Mouse (Mus musculus) liver, embryonic 14.5 days (tissue): ENCODE data around the gene Cadm4. TPM values are rescaled to one million over a fixed set of nuclear protein-coding genes. Genes with fewer than 3 reads are reported as not detected.

Experiments
- ATAC-seq: fragments of 200-750 bp; cut with Nextera tagmentation; 2 replicates; pipeline ENCODE4 v1.8.0; 2017; ENCODE audit warnings: moderate number of reproducible peaks, mild to moderate bottlenecking, moderate library complexity; ENCODE audit not compliant: insufficient read depth
- DNase-seq, 3 experiments: peaks; one replicate each; pipeline ENCODE4 v3.0.0-alpha.2; 2012 to 2013; ENCODE audit warnings: low read depth in 3 of 3, low spot score in 3 of 3
- H3K27ac ChIP-seq: fragments of 300-500 bp; sonication (generic); 2 replicates; pipeline ENCODE4 v1.5.1; 2014; ENCODE audit warnings: moderate library complexity, mild to moderate bottlenecking, control low read depth, inconsistent platforms
- H3K27me3 ChIP-seq: fragments of 300-500 bp; sonication (generic); 2 replicates; pipeline ENCODE4 v1.6.1; 2014; ENCODE audit warnings: mild to moderate bottlenecking, low read length, moderate library complexity; ENCODE audit not compliant: control insufficient read depth, insufficient read depth
- H3K36me3 ChIP-seq: fragments of 300-500 bp; sonication (generic); replicated peaks from 2 replicates; pipeline ENCODE4 v1.6.1; 2014; ENCODE audit warnings: low read depth; ENCODE audit not compliant: control insufficient read depth, insufficient read depth
- H3K4me1 ChIP-seq, 2 experiments: fragments of 200-500 bp in 1 of 2; fragments of 300-500 bp in 1 of 2; sonication (generic) in 1 of 2; replicated peaks; 2 replicates each; pipeline ENCODE4 v1.6.1; 2012 to 2014; ENCODE audit warnings: antibody characterized with exemption in 1 of 2, inconsistent platforms in 1 of 2, low read length in 1 of 2; ENCODE audit not compliant: control insufficient read depth in 2 of 2, insufficient read depth in 2 of 2
- H3K4me2 ChIP-seq: fragments of 300-500 bp; sonication (generic); 2 replicates; pipeline ENCODE4 v1.6.1; 2014; ENCODE audit warnings: low read depth, mild to moderate bottlenecking, control low read depth, moderate library complexity
- H3K4me3 ChIP-seq, 2 experiments: fragments of 200-500 bp in 1 of 2; fragments of 300-500 bp in 1 of 2; sonication (generic) in 1 of 2; 2 replicates each; pipeline ENCODE4 v1.5.1; 2012 to 2014; ENCODE audit warnings: low read depth in 2 of 2, low read length in 2 of 2, mild to moderate bottlenecking in 2 of 2, control low read depth in 1 of 2, inconsistent platforms in 1 of 2, moderate library complexity in 1 of 2; ENCODE audit not compliant: insufficient read depth in 1 of 2
- H3K9ac ChIP-seq: fragments of 300-500 bp; sonication (generic); replicated peaks from 2 replicates; pipeline ENCODE4 v1.6.1; 2014; ENCODE audit warnings: mild to moderate bottlenecking, control low read depth, moderate library complexity
- H3K9me3 ChIP-seq: fragments of 300-500 bp; sonication (generic); 2 replicates; pipeline ENCODE4 v1.6.1; 2016; ENCODE audit warnings: low read length, mixed read lengths; ENCODE audit not compliant: control insufficient read depth
- CTCF ChIP-seq: IDR thresholded peaks from 2 replicates; pipeline ENCODE4 v1.5.1; 2016; ENCODE audit warnings: antibody characterized with exemption, low read depth, control low read depth
- EP300 ChIP-seq: IDR thresholded peaks from 2 replicates; pipeline ENCODE4 v1.6.1; 2016; ENCODE audit warnings: antibody characterized with exemption, low read depth
- WGBS: fragments of 180-500 bp; shearing (Covaris S2); extraction: QIAGEN DNeasy Blood & Tissue Kit; methylation state at CpG from one replicate; pipeline ENCODE4 v1.1.7; 2014; ENCODE audit not compliant: insufficient replicate concordance; 5-methylcytosine and 5-hydroxymethylcytosine counted together
- polyA plus RNA-seq, 2 experiments: library from polyadenylated mRNA; depleted of rRNA in 1 of 2; stranded (reverse) in 1 of 2; unstranded in 1 of 2; fragments of >200 nt; fragmentation: Nextera tagmentation in 1 of 2; extraction: Ambion mirVana in 1 of 2; gene quantifications; 2 replicates each; pipeline versions ENCODE4 v1.2.1 to v1.2.3; 2012 to 2014

Cadm4 gene
- polyA plus RNA-seq, 2 experiments = 0.05 to 0.48 TPM

GRCm38 (mm10) chr7:24522805-24523204 lies 41.0 kb downstream of the Cadm4 start:
- ATAC-seq (no peak), DNase-seq (no peak)
- TF ChIP-seq EP300 (no peak), CTCF (no peak)
- 41% methylated on average over 5 of the region's 5 CpGs for WGBS
- H3K27ac ChIP-seq = no peak overlapping the region
- H3K9me3 ChIP-seq = no peaks in the 10 kb centered on the region
- H3K27me3 ChIP-seq = no peaks in the 10 kb centered on the region; the same call in 1 of the 2 replicates
- H3K36me3 ChIP-seq = no peaks in the 10 kb centered on the region
- no peaks in the 10 kb centered on the region for H3K4me1 ChIP-seq
- no peak overlapping the region for H3K4me2 ChIP-seq
- no peak overlapping the region for H3K9ac ChIP-seq
- H3K4me3 ChIP-seq = no peak overlapping the region

DNA sequence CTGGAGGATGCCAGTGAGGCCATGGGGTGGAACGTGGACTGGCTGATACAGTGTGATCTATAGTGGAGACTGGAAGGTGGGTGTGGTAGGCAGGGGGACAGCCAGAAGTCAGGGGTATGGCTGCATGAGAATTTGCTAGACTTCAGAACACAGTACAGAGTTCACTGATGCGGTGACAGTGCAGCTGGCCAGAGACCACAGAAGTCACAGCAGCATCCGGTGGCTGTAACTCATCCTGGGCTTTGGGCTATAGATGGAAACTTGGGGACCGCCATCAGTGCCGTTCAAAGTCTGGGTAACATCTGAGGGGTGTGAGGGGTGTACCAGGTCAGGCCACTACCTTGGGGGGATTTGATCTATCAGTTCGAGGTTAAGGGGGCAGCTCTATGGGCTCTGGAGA lies 41.9 kb downstream of the Cadm4 start:
- no peak overlapping the region for H3K4me3 ChIP-seq
- no peaks in the 10 kb centered on the region for H3K4me1 ChIP-seq
- H3K36me3 ChIP-seq = no peaks in the 10 kb centered on the region
- no peak for ATAC-seq
- H3K27ac ChIP-seq = no peak overlapping the region
- 52% methylated on average over 6 of the region's 6 CpGs for WGBS
- no peaks in the 10 kb centered on the region for H3K9me3 ChIP-seq
- no peak for DNase-seq
- no peaks in the 10 kb centered on the region; the same call in 1 of the 2 replicates for H3K27me3 ChIP-seq
- H3K9ac ChIP-seq = no peak overlapping the region
- no peak overlapping the region for H3K4me2 ChIP-seq
- TF ChIP-seq CTCF = no peak

DNA sequence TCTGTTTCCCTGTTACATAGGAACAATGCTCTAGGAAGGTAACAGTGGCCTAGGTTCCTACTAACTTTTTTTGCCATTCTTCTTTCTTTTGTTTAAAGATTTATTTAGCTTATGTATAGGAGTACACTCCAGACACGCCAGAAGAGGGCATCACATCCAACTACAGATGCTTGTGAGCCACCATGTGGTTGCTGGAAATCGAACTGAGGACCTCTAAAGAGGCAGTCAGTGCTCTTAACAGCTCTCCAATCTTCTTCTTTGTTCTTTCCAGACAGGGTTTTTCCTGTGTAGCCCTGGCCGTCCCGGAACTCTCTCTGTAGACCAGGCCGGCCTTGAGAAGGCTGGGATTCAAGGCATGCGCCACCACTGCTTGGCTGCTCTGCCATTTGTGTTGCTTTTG lies 43.2 kb downstream of the Cadm4 start:
- Histone ChIP-seq H3K4me1 (peaks cover 0 to 9% of the 10 kb centered on the region in 2 experiments; a peak in 2 of 4 replicates), H3K9me3 (no peaks in the 10 kb centered on the region), H3K9ac (no peak overlapping the region), H3K27me3 (no peaks in the 10 kb centered on the region; the same call in 1 of the 2 replicates), H3K4me3 (no peak overlapping the region), H3K36me3 (no peaks in the 10 kb centered on the region), H3K27ac (no peak overlapping the region), H3K4me2 (no peak overlapping the region)
- ATAC-seq (no peak), DNase-seq (no peak)
- no peak for TF ChIP-seq CTCF
- 63% methylated on average over 6 of the region's 6 CpGs for WGBS

DNA sequence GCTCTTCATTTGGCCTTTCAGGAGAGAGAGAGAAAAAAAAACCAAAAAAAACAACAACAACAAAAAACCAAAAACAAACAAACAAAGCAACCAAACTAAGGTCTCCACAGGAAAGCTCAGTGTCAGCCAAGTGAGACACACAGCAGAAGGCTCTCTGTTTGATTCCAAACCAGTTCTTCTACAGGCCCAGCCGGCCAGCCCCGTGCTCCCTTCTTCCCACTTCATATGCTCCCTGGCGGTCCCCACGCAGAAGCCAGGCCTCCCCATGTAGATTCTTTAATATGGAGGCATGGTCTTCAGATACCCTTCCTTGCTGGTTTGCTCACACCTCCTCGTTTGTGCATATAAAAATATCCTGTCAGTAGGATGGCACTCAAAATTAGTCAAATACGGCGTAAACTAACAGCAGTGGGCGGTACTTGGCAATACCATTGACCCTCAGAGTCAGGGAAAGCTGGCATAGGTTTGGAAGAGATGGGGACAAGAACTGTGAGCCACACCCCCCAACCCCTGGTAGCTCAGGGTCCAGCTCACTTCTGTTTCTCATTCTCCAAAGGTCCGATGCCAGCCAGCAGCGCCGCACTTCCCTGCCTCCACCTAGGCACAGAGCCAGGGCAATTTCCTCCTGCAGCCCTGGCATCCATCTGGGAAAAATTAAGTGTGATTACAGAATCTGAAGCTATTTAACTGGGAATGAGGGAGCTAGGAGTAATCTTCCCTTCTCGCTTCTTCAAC lies 44.0 kb downstream of the Cadm4 start:
- Histone ChIP-seq H3K9ac (no peak overlapping the region), H3K4me2 (no peak overlapping the region), H3K4me3 (no peak overlapping the region), H3K4me1 (peaks cover under 1 to 10% of the 10 kb centered on the region in 2 experiments; a peak in 3 of 4 replicates), H3K9me3 (no peaks in the 10 kb centered on the region), H3K36me3 (no peaks in the 10 kb centered on the region), H3K27me3 (no peaks in the 10 kb centered on the region; the same call in 1 of the 2 replicates), H3K27ac (no peak overlapping the region)
- DNase-seq (no peak), ATAC-seq (no peak)
- TF ChIP-seq CTCF (no peak), EP300 (no peak)
- WGBS = 72% methylated on average over 12 of the region's 12 CpGs

GRCm38 (mm10) chr7:24528861-24529260 lies 47.0 kb downstream of the Cadm4 start:
- no peak overlapping the region for H3K9ac ChIP-seq
- H3K27ac ChIP-seq = no peak overlapping the region
- no peaks in the 10 kb centered on the region for H3K36me3 ChIP-seq
- H3K4me1 ChIP-seq = peaks cover 6 to 17% of the 10 kb centered on the region in 2 experiments
- no peaks in the 10 kb centered on the region for H3K9me3 ChIP-seq
- DNase-seq = no peak
- no peaks in the 10 kb centered on the region for H3K27me3 ChIP-seq
- no peak overlapping the region for H3K4me3 ChIP-seq
- ATAC-seq = no peak
- 76% methylated on average over 11 of the region's 11 CpGs for WGBS
- peak overlapping the region; percentile 98; the same call in 1 of the 2 replicates for H3K4me2 ChIP-seq
- TF ChIP-seq EP300 = no peak
- TF ChIP-seq CTCF = no peak
